In genomic region chr12:100977958-100978725, GRCm38 (mm10) we compare ENCODE assay signal across 18 mouse cellular contexts. TPM values are rescaled to one million over a fixed set of nuclear protein-coding genes. Genes with fewer than 3 reads are reported as not detected.
DNase-seq lines count a peak whose midpoint lies in the region; ATAC-seq and TF ChIP-seq lines count a peak whose summit lies in the region.
"Had no signal": no experiment of that assay in that cellular context is flagged by ENCODE, and none has a peak within 500 bp of the region (broad histone marks: within the 10 kb centered on the region; RNA-seq: fewer than 3 reads in every experiment).

No protein-coding gene starts in this region.

- no peak for TF ChIP-seq EP300 in lung, postnatal 0 days (IDR thresholded peaks at IDR 0.05)

- no peak overlapping the region for H3K27ac ChIP-seq in heart, embryonic 10.5 days
- H3K27ac ChIP-seq in lung, embryonic 14.5 days (ENCODE audit: low read depth), result no peak overlapping the region
- H3K27ac ChIP-seq in lung, postnatal 0 days (ENCODE audit: low read length), result no peak overlapping the region
- H3K27ac ChIP-seq: hindbrain, embryonic 13.5 days; neural tube, embryonic 12.5 days had no signal

- no peak for TF ChIP-seq CTCF in lung, embryonic 14.5 days (IDR thresholded peaks at IDR 0.05; ENCODE audit: low read depth)
- TF ChIP-seq CTCF in lung, postnatal 0 days (IDR thresholded peaks at IDR 0.05), result no peak

- WGBS in heart, embryonic 10.5 days, result 64% methylated on average over 15 of the region's 15 CpGs
- 59% methylated on average over 15 of the region's 15 CpGs for WGBS in lung, embryonic 14.5 days
- WGBS in lung, postnatal 0 days, result 52% methylated on average over 15 of the region's 15 CpGs

- H3K4me3 ChIP-seq in heart, embryonic 10.5 days, result no peak overlapping the region
- H3K4me3 ChIP-seq in lung, embryonic 14.5 days (ENCODE audit: low read depth, low read length), result no peak overlapping the region
- H3K4me3 ChIP-seq in lung, postnatal 0 days (ENCODE audit: low read depth, low read length), result no peak overlapping the region
- H3K4me3 ChIP-seq: hindbrain, embryonic 13.5 days; megakaryocyte, embryonic 14.5 days; neural tube, embryonic 12.5 days had no signal

- H3K9ac ChIP-seq in lung, embryonic 14.5 days, result no peak overlapping the region
- no peak overlapping the region for H3K9ac ChIP-seq in lung, postnatal 0 days (replicated peaks; ENCODE audit: low read depth)
- H3K9ac ChIP-seq: hindbrain, embryonic 13.5 days; neural tube, embryonic 12.5 days had no signal

- H3K4me1 ChIP-seq in heart, embryonic 10.5 days, result peaks cover 29% of the 10 kb centered on the region
- H3K4me1 ChIP-seq in lung, embryonic 14.5 days (ENCODE audit: insufficient read depth), result no peaks in the 10 kb centered on the region
- no peaks in the 10 kb centered on the region for H3K4me1 ChIP-seq in lung, postnatal 0 days (ENCODE audit: insufficient read depth, low read depth, low read length)
- H3K4me1 ChIP-seq: neural tube, embryonic 12.5 days had no signal

- H3K36me3 ChIP-seq in heart, embryonic 10.5 days, result no peaks in the 10 kb centered on the region
- H3K36me3 ChIP-seq in lung, embryonic 14.5 days (ENCODE audit: insufficient read depth), result no peaks in the 10 kb centered on the region
- no peaks in the 10 kb centered on the region for H3K36me3 ChIP-seq in lung, postnatal 0 days (ENCODE audit: insufficient read depth, low read length)
- H3K36me3 ChIP-seq: hindbrain, embryonic 13.5 days; neural tube, embryonic 12.5 days had no signal

- intact Hi-C loops in heart, postnatal 36 days (cut with DNase I), result no loop called here

- H3K9me3 ChIP-seq in heart, embryonic 10.5 days, result no peaks in the 10 kb centered on the region
- H3K9me3 ChIP-seq in lung, embryonic 14.5 days (ENCODE audit: low read depth, low read length), result no peaks in the 10 kb centered on the region
- no peaks in the 10 kb centered on the region for H3K9me3 ChIP-seq in lung, postnatal 0 days (ENCODE audit: low read length)
- H3K9me3 ChIP-seq: hindbrain, embryonic 13.5 days; megakaryocyte, embryonic 14.5 days; neural tube, embryonic 12.5 days had no signal

- peaks cover 53% of the 10 kb centered on the region for H3K27me3 ChIP-seq in heart, embryonic 10.5 days (ENCODE audit: insufficient read depth, poor library complexity, severe bottlenecking)
- H3K27me3 ChIP-seq in lung, embryonic 14.5 days (ENCODE audit: insufficient read depth, low read length), result no peaks in the 10 kb centered on the region
- no peaks in the 10 kb centered on the region for H3K27me3 ChIP-seq in lung, postnatal 0 days (replicated peaks; ENCODE audit: insufficient read depth, low read length)
- H3K27me3 ChIP-seq: hindbrain, embryonic 13.5 days; neural tube, embryonic 12.5 days had no signal

- no peak overlapping the region for H3K4me2 ChIP-seq in lung, embryonic 14.5 days
- H3K4me2 ChIP-seq in lung, postnatal 0 days (replicated peaks; ENCODE audit: low read depth, low read length), result no peak overlapping the region
- H3K4me2 ChIP-seq: hindbrain, embryonic 13.5 days; neural tube, embryonic 12.5 days had no signal

- no peak for ATAC-seq in lung, embryonic 14.5 days (ENCODE audit: insufficient read depth)
- no peak for ATAC-seq in lung, postnatal 0 days
- ATAC-seq: midbrain, embryonic 16.5 days had no signal

- peak; percentile 94 for DNase-seq in heart, adult 11 months
- no peak for DNase-seq in heart, embryonic 10.5 days (ENCODE audit: low spot score)
- DNase-seq in lung, embryonic 14.5 days, result peak; percentile 27
- DNase-seq in lung, postnatal 0 days (ENCODE audit: low spot score), result no peak
- DNase-seq in heart, postnatal 36 days, result peak; percentile 41 to 46
- peak; percentile 35 to 59 for DNase-seq in natural killer cell, adult 2 months (ENCODE audit: low spot score in 2 of 2)
- DNase-seq in Muller cell, postnatal 12 days (ENCODE audit: inconsistent ontology term), result no peak
- DNase-seq in cerebellum, postnatal 25 days, result no peak
- DNase-seq: adrenal gland, postnatal 25 days; cerebellum, postnatal 10 days; kidney, adult 11 months; kidney, postnatal 14 days; liver; thymus, adult 2 months had no signal

RNA-seq across cellular contexts. Expression of gene Ccdc88c, which starts 50.7 kb away (rescaled TPM):
- 2.3 and 4.4 TPM in 2 replicates for polyA plus RNA-seq in heart, embryonic 10.5 days (2016; fragmentation: Nextera tagmentation; extraction: Ambion mirVana)
- polyA plus RNA-seq in lung, embryonic 14.5 days (2014; fragmentation: Nextera tagmentation; extraction: Ambion mirVana), result 14.0 and 15.3 TPM in 2 replicates
- 6.9 and 7.4 TPM in 2 replicates for polyA plus RNA-seq in lung, postnatal 0 days (2015; fragmentation: Nextera tagmentation; extraction: Ambion mirVana)
- total RNA-seq in heart, postnatal 36 days (2021), result 1 to 10 TPM; 6.2 to 7.0 TPM

Comparison
In these comparisons a context has a peak if more than half of its experiments do, and no peak if none do; other contexts are left out.
1. DNase-seq: peak in heart, adult 11 months (single experiment), lung, embryonic 14.5 days (single experiment), heart, postnatal 36 days (2 of 2) and natural killer cell, adult 2 months (2 of 2); none in heart, embryonic 10.5 days (single experiment), lung, postnatal 0 days (single experiment), Muller cell, postnatal 12 days (single experiment) and cerebellum, postnatal 25 days (0 of 2).